Mouse (Mus musculus) CH12.LX (cell line): ENCODE data around the gene Tm4sf1. TPM values are rescaled to one million over a fixed set of nuclear protein-coding genes. Genes with fewer than 3 reads are reported as not detected.

ENCODE experiments used
- DNase-seq: peaks from one replicate; pipeline ENCODE4 v3.0.0-alpha.2; 2013; ENCODE audit errors: extremely low read depth
- H3K27ac ChIP-seq: 2 replicates; pipeline ENCODE4 v1.5.1; 2012; ENCODE audit warnings: low read depth, mild to moderate bottlenecking, control low read depth, moderate library complexity; ENCODE audit not compliant: insufficient read depth
- H3K27me3 ChIP-seq: replicated peaks from 2 replicates; pipeline ENCODE3; 2012; ENCODE audit warnings: inconsistent platforms
- H3K36me3 ChIP-seq, 2 experiments: replicated peaks in 1 of 2; 2 replicates each; pipeline versions ENCODE3 to v1.6.1; 2012; ENCODE audit warnings: inconsistent platforms in 1 of 2, low read length in 1 of 2, mild to moderate bottlenecking in 1 of 2, mixed read lengths in 1 of 2, moderate library complexity in 1 of 2; ENCODE audit not compliant: control insufficient read depth in 1 of 2, insufficient read depth in 1 of 2
- H3K4me1 ChIP-seq, 2 experiments: 2 replicates each; pipeline ENCODE4 v1.6.1; 2012; ENCODE audit warnings: inconsistent platforms in 1 of 2, moderate library complexity in 1 of 2; ENCODE audit not compliant: insufficient read depth in 2 of 2, control insufficient read depth in 1 of 2
- H3K4me2 ChIP-seq: 2 replicates; pipeline ENCODE4 v1.6.1; 2012; ENCODE audit warnings: low read depth, mild to moderate bottlenecking, control low read depth; ENCODE audit not compliant: poor library complexity, insufficient read depth, severe bottlenecking
- H3K4me3 ChIP-seq, 3 experiments: fragments of 150-350 bp in 1 of 3; sonication (generic) in 1 of 3; replicated peaks in 1 of 3; 2 replicates each; pipeline versions ENCODE3 to v1.5.1; 2011 to 2012; ENCODE audit warnings: low read depth in 2 of 3, low read length in 2 of 3, mild to moderate bottlenecking in 2 of 3, moderate library complexity in 2 of 3, control low read depth in 1 of 3, improper control_type of control experiment in 1 of 3, inconsistent platforms in 1 of 3, mixed read lengths in 1 of 3; ENCODE audit not compliant: poor library complexity in 1 of 3
- H3K79me2 ChIP-seq: replicated peaks from 2 replicates; pipeline ENCODE4 v1.6.1; 2012; ENCODE audit warnings: mild to moderate bottlenecking, moderate library complexity; ENCODE audit not compliant: control insufficient read depth, poor library complexity, insufficient read depth, severe bottlenecking; ENCODE audit errors: extremely low read depth
- H3K9ac ChIP-seq: 2 replicates; pipeline ENCODE4 v1.6.1; 2012; ENCODE audit warnings: low read depth, mild to moderate bottlenecking, control low read depth, moderate library complexity; ENCODE audit not compliant: insufficient read depth
- H3K9me3 ChIP-seq: replicated peaks from 2 replicates; pipeline ENCODE3; 2012; ENCODE audit warnings: low read length, inconsistent platforms, mixed read lengths
- BHLHE40 ChIP-seq: IDR thresholded peaks from 2 replicates; pipeline ENCODE4 v1.6.1; 2011; ENCODE audit warnings: mild to moderate bottlenecking, low read depth, low read length, improper control_type of control experiment
- CHD2 ChIP-seq: IDR thresholded peaks from 2 replicates; pipeline ENCODE4 v1.6.1; 2011; ENCODE audit warnings: low read length, improper control_type of control experiment
- CTCF ChIP-seq, 2 experiments: IDR thresholded peaks in 1 of 2; conservative IDR thresholded peaks in 1 of 2; 2 replicates each; pipeline ENCODE4 v1.5.1; 2011 to 2012; ENCODE audit warnings: low read depth in 2 of 2, low read length in 2 of 2, improper control_type of control experiment in 1 of 2, inconsistent platforms in 1 of 2, mild to moderate bottlenecking in 1 of 2, moderate library complexity in 1 of 2
- JUN ChIP-seq: IDR thresholded peaks from 2 replicates; pipeline ENCODE4 v1.6.1; 2011; ENCODE audit warnings: low read depth, mild to moderate bottlenecking, low read length, improper control_type of control experiment, moderate library complexity; ENCODE audit not compliant: insufficient read depth
- KAT2A ChIP-seq: IDR thresholded peaks from 2 replicates; pipeline ENCODE4 v1.6.1; 2012; ENCODE audit warnings: low read length, improper control_type of control experiment, inconsistent platforms; ENCODE audit not compliant: insufficient replicate concordance
- MAFK ChIP-seq: IDR thresholded peaks from 2 replicates; pipeline ENCODE4 v1.6.1; 2011; ENCODE audit warnings: low read length, improper control_type of control experiment; ENCODE audit not compliant: insufficient replicate concordance
- MAX ChIP-seq: IDR thresholded peaks from 2 replicates; pipeline ENCODE4 v1.6.1; 2011; ENCODE audit warnings: low read length, improper control_type of control experiment
- MEF2A ChIP-seq: IDR thresholded peaks from 2 replicates; pipeline ENCODE4 v1.6.1; 2014; ENCODE audit warnings: low read depth, mild to moderate bottlenecking, inconsistent platforms, low read length, improper control_type of control experiment, borderline replicate concordance
- MYC ChIP-seq: IDR thresholded peaks from 2 replicates; pipeline ENCODE4 v1.6.1; 2011; ENCODE audit warnings: low read depth, mild to moderate bottlenecking, improper control_type of control experiment, low read length
- SIN3A ChIP-seq: IDR thresholded peaks from 2 replicates; pipeline ENCODE4 v1.6.1; 2012; ENCODE audit warnings: low read length, improper control_type of control experiment, inconsistent platforms
- SMC3 ChIP-seq: IDR thresholded peaks from 2 replicates; pipeline ENCODE4 v1.6.1; 2011; ENCODE audit warnings: low read depth, low read length, improper control_type of control experiment
- TBP ChIP-seq: conservative IDR thresholded peaks from 2 replicates; pipeline ENCODE4 v1.6.1; 2011; ENCODE audit warnings: low read depth, low read length, improper control_type of control experiment
- UBTF ChIP-seq: IDR thresholded peaks from 2 replicates; pipeline ENCODE4 v1.6.1; 2012; ENCODE audit warnings: low read depth, mild to moderate bottlenecking, inconsistent platforms, low read length, improper control_type of control experiment, moderate library complexity
- ZKSCAN1 ChIP-seq: IDR thresholded peaks from 2 replicates; pipeline ENCODE4 v1.6.1; 2012; ENCODE audit warnings: low read depth, inconsistent platforms, low read length, improper control_type of control experiment, borderline replicate concordance
- ZMIZ1 ChIP-seq: IDR thresholded peaks from 2 replicates; pipeline ENCODE4 v1.6.1; 2012; ENCODE audit warnings: low read depth, mild to moderate bottlenecking, inconsistent platforms, low read length, improper control_type of control experiment
- ZNF384 ChIP-seq: IDR thresholded peaks from 2 replicates; pipeline ENCODE4 v1.6.1; 2012; ENCODE audit warnings: low read depth, low read length, improper control_type of control experiment, inconsistent platforms
- dilution Hi-C: fragments of 300-500 bp; cut with MboI; formaldehyde crosslinking; loops from 2 replicates; pipeline ENCODE4 v1.14.3; 2020; ENCODE audit warnings: low sequenced_read_pairs; ENCODE audit not compliant: extremely low pct_unique_long_range_greater_than_20kb, extremely low pct_ligation_motif_present
- in situ Hi-C: fragments of 300-500 bp; cut with MboI; formaldehyde crosslinking; loops from 3 replicates; pipeline ENCODE4 v1.14.3; 2019; ENCODE audit warnings: low sequenced_read_pairs, low pct_ligation_motif_present, low pct_unique_long_range_greater_than_20kb, mixed read lengths
- polyA plus RNA-seq: library from polyadenylated mRNA; unstranded; fragments of >175 nt; gene quantifications from 2 replicates; pipeline ENCODE4 v1.2.1, GENCODE M21; 2012; ENCODE audit warnings: low read depth; ENCODE audit not compliant: insufficient read length
- total RNA-seq, 2 experiments: library from RNA; depleted of rRNA; stranded (reverse); fragments of 300-350 nt in 1 of 2; fragments of >200 nt in 1 of 2; gene quantifications; 2 replicates each; pipeline ENCODE4 v1.2.3; 2012 to 2014

The Tm4sf1 gene
- total and polyA plus RNA-seq, 3 experiments, result not detected

- TF ChIP-seq ZNF384, result no peak
- no peak for TF ChIP-seq BHLHE40
- TF ChIP-seq, all 38 proteins: peak for 0
- Histone ChIP-seq H3K36me3 (no peaks in the 10 kb centered on the region), H3K4me1 (no peaks in the 10 kb centered on the region), H3K27ac (no peak overlapping the region), H3K9me3 (no peaks in the 10 kb centered on the region), H3K79me2 (no peaks in the 10 kb centered on the region), H3K4me2 (no peak overlapping the region), H3K9ac (no peak overlapping the region), H3K4me3 (no peak overlapping the region), H3K27me3 (no peaks in the 10 kb centered on the region)
- DNase-seq, result no peak
- in situ Hi-C loops, result no loop called here
- dilution Hi-C loops, result no loop called here
These were observed 1.7 kb upstream of the Tm4sf1 start for GRCm38 (mm10) chr3:57303486-57303885.

- Histone ChIP-seq H3K4me1 (no peaks in the 10 kb centered on the region), H3K79me2 (no peaks in the 10 kb centered on the region), H3K9ac (no peak overlapping the region), H3K27me3 (no peaks in the 10 kb centered on the region), H3K9me3 (no peaks in the 10 kb centered on the region), H3K4me2 (no peak overlapping the region)
- DNase-seq, result no peak
- in situ Hi-C loops, result no loop called here
- TF ChIP-seq MEF2A (no peak), JUN (no peak), SIN3A (no peak), BHLHE40 (no peak), MAFK (no peak), CTCF (conservative IDR thresholded peaks at IDR 0.05 in 1 of 2, IDR thresholded peaks at IDR 0.05 in 1 of 2; ENCODE audit: low read depth in 2 of 2, low read length in 2 of 2) (no peak), MYC (no peak), MAX (no peak), ZMIZ1 (no peak), UBTF (no peak), TBP (no peak), SMC3 (no peak), ZKSCAN1 (no peak)
- TF ChIP-seq, all 38 proteins: peak for 0
- dilution Hi-C loops, result no loop called here
- Histone ChIP-seq H3K27ac (no peak overlapping the region), H3K36me3 (no peaks in the 10 kb centered on the region), H3K4me3 (no peak overlapping the region)
These were observed 1.1 kb upstream of the Tm4sf1 start for GRCm38 (mm10) chr3:57302886-57303285.

GRCm38 (mm10) chr3:57301366-57301765 is 422 bp downstream of the Tm4sf1 start:
- H3K27ac ChIP-seq, result no peak overlapping the region
- no peak overlapping the region for H3K4me2 ChIP-seq
- no peaks in the 10 kb centered on the region for H3K79me2 ChIP-seq
- in situ Hi-C loops (no loop called here), dilution Hi-C loops (no loop called here)
- no peaks in the 10 kb centered on the region for H3K36me3 ChIP-seq
- H3K9ac ChIP-seq, result no peak overlapping the region
- H3K27me3 ChIP-seq, result no peaks in the 10 kb centered on the region
- H3K4me1 ChIP-seq, result no peaks in the 10 kb centered on the region
- DNase-seq, result no peak
- no peak overlapping the region for H3K4me3 ChIP-seq
- no peaks in the 10 kb centered on the region for H3K9me3 ChIP-seq
- TF ChIP-seq CHD2 (no peak), KAT2A (no peak), MEF2A (no peak)
